Mouse (Mus musculus): ENCODE measurements around the gene Gar1. TPM values are rescaled to one million over a fixed set of nuclear protein-coding genes. Genes with fewer than 3 reads are reported as not detected.
A peak's percentile ranks its signal among the peaks of the same experiment; 100 is the strongest.

The Gar1 gene
- total and polyA plus RNA-seq, 3 experiments = 42.5 to 141 (median 87.1) TPM

DNA sequence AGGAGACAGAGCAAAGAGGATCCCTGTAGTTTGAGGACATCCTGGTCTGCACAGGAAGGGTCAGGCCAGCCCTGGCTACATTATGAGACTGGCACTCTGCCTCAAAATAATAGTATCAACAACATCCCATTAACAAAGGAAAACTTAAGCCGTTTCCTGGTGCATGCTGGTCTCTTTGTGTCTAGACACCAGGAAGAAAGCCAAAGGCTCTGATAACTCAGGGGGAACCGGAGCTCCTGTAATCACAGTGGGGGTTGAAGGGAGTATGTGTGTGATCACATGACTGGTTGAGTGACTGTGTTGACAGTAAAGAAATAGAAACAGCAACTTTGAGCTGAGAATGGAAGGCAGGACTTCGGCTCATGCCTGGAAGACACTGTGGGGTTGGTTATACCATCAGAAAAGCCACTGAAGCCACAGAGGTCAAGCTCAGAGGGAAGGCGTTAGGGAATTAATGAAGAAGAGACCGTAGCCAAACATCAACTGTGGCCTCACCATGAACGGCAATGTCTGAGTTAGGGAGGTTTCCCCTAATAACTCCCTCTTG is 4.3 kb upstream of the Gar1 start, which contains the start of gene Cfi:
TSS of gene Cfi (plus strand) at position 497 of the 547 bp plus-strand sequence.
- Histone ChIP-seq H3K36me3 (replicated peaks) (no peaks in the 10 kb centered on the region), H3K9me3 (replicated peaks) (no peaks in the 10 kb centered on the region), H3K27me3 (ENCODE audit: insufficient read depth, low read length) (peaks cover 13% of the 10 kb centered on the region; the same call in 1 of the 2 replicates), H3K4me1 (ENCODE audit: insufficient read depth, low read depth, low read length) (peaks cover 4% of the 10 kb centered on the region; the same call in 1 of the 2 replicates), H3K4me3 (ENCODE audit: low read depth, low read length) (no peak within 1 kb of the TSS)
- no peak for DNase-seq (ENCODE audit: low spot score)
- ATAC-seq (ENCODE audit: extremely low read depth, insufficient number of reproducible peaks, low FRiP score, poor library complexity, severe bottlenecking) = no peak
- no peak for TF ChIP-seq POLR2AphosphoS5 (IDR thresholded peaks at IDR 0.05; ENCODE audit: insufficient replicate concordance, low read depth, low read length)
- no peak for TF ChIP-seq GATA2 (IDR thresholded peaks at IDR 0.05; ENCODE audit: borderline replicate concordance, low read depth, low read length)
- TF ChIP-seq GATA1 (IDR thresholded peaks at IDR 0.05; ENCODE audit: borderline replicate concordance, low read length) = no peak
- TF ChIP-seq TAL1 (conservative IDR thresholded peaks at IDR 0.05; ENCODE audit: low read depth, low read length) = no peak

DNA sequence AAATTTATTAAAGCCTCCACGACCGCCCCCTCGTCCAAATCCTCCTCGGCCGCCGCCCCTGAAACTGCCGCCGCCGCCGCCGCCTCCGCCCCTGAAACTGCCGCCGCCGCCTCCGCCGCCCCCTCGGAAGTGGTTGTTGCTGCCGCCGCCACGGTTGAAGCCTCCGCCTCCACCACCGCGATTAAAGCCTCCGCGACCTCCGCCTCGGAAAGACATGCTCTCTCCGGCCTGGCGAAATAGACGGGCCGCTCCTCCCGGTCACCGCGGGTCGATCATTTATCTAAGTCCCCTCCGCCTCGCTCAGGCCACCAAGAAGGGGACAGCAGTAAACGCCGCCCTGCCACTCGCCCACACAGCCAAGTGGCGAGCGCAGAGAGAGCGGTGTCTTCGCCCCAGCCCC is 570 bp downstream of the Gar1 start:
- H3K36me3 ChIP-seq (replicated peaks) = peaks cover 39% of the 10 kb centered on the region
- no peaks in the 10 kb centered on the region for H3K9me3 ChIP-seq (replicated peaks)
- peak overlapping the region; percentile 99 for H3K4me3 ChIP-seq (ENCODE audit: low read depth, low read length)
- TF ChIP-seq POLR2AphosphoS5 (IDR thresholded peaks at IDR 0.05; ENCODE audit: insufficient replicate concordance, low read depth, low read length) = no peak
- no peak for TF ChIP-seq TAL1 (conservative IDR thresholded peaks at IDR 0.05; ENCODE audit: low read depth, low read length)
- no peak for TF ChIP-seq GATA1 (IDR thresholded peaks at IDR 0.05; ENCODE audit: borderline replicate concordance, low read length)
- TF ChIP-seq CTCF (IDR thresholded peaks at IDR 0.05; ENCODE audit: low read depth, low read length) = no peak
- no peak for TF ChIP-seq GATA2 (IDR thresholded peaks at IDR 0.05; ENCODE audit: borderline replicate concordance, low read depth, low read length)
- peak; percentile 23 for DNase-seq (ENCODE audit: low spot score)
- peaks cover 10% of the 10 kb centered on the region; the same call in 1 of the 2 replicates for H3K27me3 ChIP-seq (ENCODE audit: insufficient read depth, low read length)
- no peak for ATAC-seq (ENCODE audit: extremely low read depth, insufficient number of reproducible peaks, low FRiP score, poor library complexity, severe bottlenecking)
- H3K4me1 ChIP-seq (ENCODE audit: insufficient read depth, low read depth, low read length) = peaks cover 31% of the 10 kb centered on the region

- Histone ChIP-seq H3K36me3 (replicated peaks) (peaks cover 67% of the 10 kb centered on the region), H3K4me3 (ENCODE audit: low read depth, low read length) (no peak overlapping the region), H3K27me3 (ENCODE audit: insufficient read depth, low read length) (no peaks in the 10 kb centered on the region), H3K9me3 (replicated peaks) (no peaks in the 10 kb centered on the region), H3K4me1 (ENCODE audit: insufficient read depth, low read depth, low read length) (peaks cover 37% of the 10 kb centered on the region)
- TF ChIP-seq GATA2 (IDR thresholded peaks at IDR 0.05; ENCODE audit: borderline replicate concordance, low read depth, low read length) = no peak
- TF ChIP-seq TAL1 (conservative IDR thresholded peaks at IDR 0.05; ENCODE audit: low read depth, low read length) = no peak
- TF ChIP-seq GATA1 (IDR thresholded peaks at IDR 0.05; ENCODE audit: borderline replicate concordance, low read length) = no peak
- TF ChIP-seq POLR2AphosphoS5 (IDR thresholded peaks at IDR 0.05; ENCODE audit: insufficient replicate concordance, low read depth, low read length) = no peak
- no peak for TF ChIP-seq CTCF (IDR thresholded peaks at IDR 0.05; ENCODE audit: low read depth, low read length)
- DNase-seq (ENCODE audit: low spot score) = no peak
- ATAC-seq (ENCODE audit: extremely low read depth, insufficient number of reproducible peaks, low FRiP score, poor library complexity, severe bottlenecking) = no peak
These were observed 3.5 kb downstream of the Gar1 start for GRCm38 (mm10) chr3:129827691-129828090.

GRCm38 (mm10) chr3:129826691-129827090 is 4.5 kb downstream of the Gar1 start:
- Histone ChIP-seq H3K4me3 (ENCODE audit: low read depth, low read length) (no peak overlapping the region), H3K4me1 (ENCODE audit: insufficient read depth, low read depth, low read length) (peaks cover 36% of the 10 kb centered on the region), H3K9me3 (replicated peaks) (no peaks in the 10 kb centered on the region), H3K27me3 (ENCODE audit: insufficient read depth, low read length) (no peaks in the 10 kb centered on the region), H3K36me3 (replicated peaks) (peaks cover 77% of the 10 kb centered on the region)
- TF ChIP-seq TAL1 (conservative IDR thresholded peaks at IDR 0.05; ENCODE audit: low read depth, low read length) = no peak
- TF ChIP-seq CTCF (IDR thresholded peaks at IDR 0.05; ENCODE audit: low read depth, low read length) = no peak
- no peak for TF ChIP-seq GATA1 (IDR thresholded peaks at IDR 0.05; ENCODE audit: borderline replicate concordance, low read length)
- TF ChIP-seq POLR2AphosphoS5 (IDR thresholded peaks at IDR 0.05; ENCODE audit: insufficient replicate concordance, low read depth, low read length) = no peak
- no peak for TF ChIP-seq GATA2 (IDR thresholded peaks at IDR 0.05; ENCODE audit: borderline replicate concordance, low read depth, low read length)
- ATAC-seq (ENCODE audit: extremely low read depth, insufficient number of reproducible peaks, low FRiP score, poor library complexity, severe bottlenecking) (no peak), DNase-seq (ENCODE audit: low spot score) (no peak)

DNA sequence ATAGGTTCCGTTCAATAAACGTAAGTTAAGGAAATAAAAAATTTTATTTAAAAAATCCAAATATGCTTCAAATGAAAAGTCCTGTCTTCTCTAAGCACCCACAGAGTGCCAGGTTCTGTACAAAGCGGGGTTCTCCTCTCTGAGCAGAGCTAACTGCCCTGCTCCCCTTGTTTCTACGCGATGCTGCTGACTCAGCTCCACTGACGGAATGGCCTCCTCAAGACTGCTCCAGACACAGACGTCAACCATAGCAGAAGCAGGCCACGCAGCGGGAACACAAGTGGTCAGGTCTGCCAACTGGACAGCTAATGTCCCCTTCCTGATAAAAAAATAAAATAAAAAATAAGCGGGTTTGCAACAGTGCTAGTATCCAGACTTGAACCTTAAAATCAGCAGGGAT is 6.3 kb downstream of the Gar1 start:
- Histone ChIP-seq H3K36me3 (replicated peaks) (peaks cover 90% of the 10 kb centered on the region), H3K4me1 (ENCODE audit: insufficient read depth, low read depth, low read length) (peaks cover 33% of the 10 kb centered on the region), H3K27me3 (ENCODE audit: insufficient read depth, low read length) (no peaks in the 10 kb centered on the region), H3K4me3 (ENCODE audit: low read depth, low read length) (no peak overlapping the region), H3K9me3 (replicated peaks) (no peaks in the 10 kb centered on the region)
- ATAC-seq (ENCODE audit: extremely low read depth, insufficient number of reproducible peaks, low FRiP score, poor library complexity, severe bottlenecking) (no peak), DNase-seq (ENCODE audit: low spot score) (no peak)
- TF ChIP-seq CTCF (IDR thresholded peaks at IDR 0.05; ENCODE audit: low read depth, low read length) (no peak), TAL1 (conservative IDR thresholded peaks at IDR 0.05; ENCODE audit: low read depth, low read length) (no peak), GATA2 (IDR thresholded peaks at IDR 0.05; ENCODE audit: borderline replicate concordance, low read depth, low read length) (no peak)

- H3K4me3 ChIP-seq (ENCODE audit: low read depth, low read length) = no peak overlapping the region
- no peak for ATAC-seq (ENCODE audit: extremely low read depth, insufficient number of reproducible peaks, low FRiP score, poor library complexity, severe bottlenecking)
- peaks cover 26% of the 10 kb centered on the region for H3K4me1 ChIP-seq (ENCODE audit: insufficient read depth, low read depth, low read length)
- TF ChIP-seq TAL1 (conservative IDR thresholded peaks at IDR 0.05; ENCODE audit: low read depth, low read length) = no peak
- no peak for TF ChIP-seq POLR2AphosphoS5 (IDR thresholded peaks at IDR 0.05; ENCODE audit: insufficient replicate concordance, low read depth, low read length)
- no peak for TF ChIP-seq GATA1 (IDR thresholded peaks at IDR 0.05; ENCODE audit: borderline replicate concordance, low read length)
- no peak for TF ChIP-seq GATA2 (IDR thresholded peaks at IDR 0.05; ENCODE audit: borderline replicate concordance, low read depth, low read length)
- no peak for TF ChIP-seq CTCF (IDR thresholded peaks at IDR 0.05; ENCODE audit: low read depth, low read length)
- H3K9me3 ChIP-seq (replicated peaks) = no peaks in the 10 kb centered on the region
- DNase-seq (ENCODE audit: low spot score) = no peak
- H3K36me3 ChIP-seq (replicated peaks) = peaks cover 89% of the 10 kb centered on the region
- H3K27me3 ChIP-seq (ENCODE audit: insufficient read depth, low read length) = no peaks in the 10 kb centered on the region
These were observed 7.0 kb downstream of the Gar1 start for GRCm38 (mm10) chr3:129824146-129824545.

Measured in G1E (cell line).